Comparison of ENCODE assay signal across 28 mouse cellular contexts in genomic region chr2:124120355-124120754, GRCm38 (mm10). TPM values are rescaled to one million over a fixed set of nuclear protein-coding genes. Genes with fewer than 3 reads are reported as not detected.
DNase-seq lines count a peak whose midpoint lies in the region; ATAC-seq and TF ChIP-seq lines count a peak whose summit lies in the region.
"Had no signal": no experiment of that assay in that cellular context is flagged by ENCODE, and none has a peak within 500 bp of the region (broad histone marks: within the 10 kb centered on the region; RNA-seq: fewer than 3 reads in every experiment).

No protein-coding gene starts in this region.

- no peak overlapping the region for H3K4me2 ChIP-seq in heart, embryonic 14.5 days (ENCODE audit: low read length)
- no peak overlapping the region for H3K4me2 ChIP-seq in heart, embryonic 16.5 days (ENCODE audit: low read depth, low read length)
- H3K4me2 ChIP-seq: hindbrain, embryonic 13.5 days; limb, embryonic 12.5 days; liver, embryonic 15.5 days; lung, embryonic 14.5 days had no signal

- no peaks in the 10 kb centered on the region for H3K27me3 ChIP-seq in heart, embryonic 14.5 days (ENCODE audit: control insufficient read depth, insufficient read depth, low read length)
- no peaks in the 10 kb centered on the region for H3K27me3 ChIP-seq in heart, adult 2 months (ENCODE audit: control insufficient read depth, insufficient read depth, low read length)
- H3K27me3 ChIP-seq in heart, embryonic 16.5 days (ENCODE audit: control insufficient read depth, insufficient read depth, low read length): no peaks in the 10 kb centered on the region
- H3K27me3 ChIP-seq: hindbrain, embryonic 13.5 days; limb, embryonic 12.5 days; liver, embryonic 15.5 days; Patski had no signal

- no peak overlapping the region for H3K4me3 ChIP-seq in heart, embryonic 14.5 days (ENCODE audit: control insufficient read depth in 1 of 2, insufficient read depth in 1 of 2, low read depth in 1 of 2, low read length in 2 of 2)
- no peak overlapping the region for H3K4me3 ChIP-seq in heart, adult 2 months
- H3K4me3 ChIP-seq in heart, embryonic 16.5 days (ENCODE audit: low read length): no peak overlapping the region
- H3K4me3 ChIP-seq: erythroblast, embryonic 14.5 days; hindbrain, embryonic 13.5 days; limb, embryonic 12.5 days; liver, embryonic 15.5 days had no signal

- no peak overlapping the region for H3K9ac ChIP-seq in heart, embryonic 14.5 days (ENCODE audit: low read length)
- no peak overlapping the region for H3K9ac ChIP-seq in heart, adult 2 months (ENCODE audit: low read depth, low read length)
- H3K9ac ChIP-seq in heart, embryonic 16.5 days (ENCODE audit: low read length): no peak overlapping the region
- H3K9ac ChIP-seq: hindbrain, embryonic 13.5 days; limb, embryonic 12.5 days; liver, embryonic 15.5 days; lung, embryonic 14.5 days had no signal

- WGBS in heart, embryonic 14.5 days: 18% methylated on average over 1 of the region's 1 CpGs
- 24% methylated on average over 1 of the region's 1 CpGs for WGBS in heart, adult 2 months
- WGBS in heart, embryonic 16.5 days: 27% methylated on average over 1 of the region's 1 CpGs

- intact Hi-C loops in heart, adult 2 months (cut with DNase I): no loop called here

- peak; percentile 43; the same call in 1 of the 2 replicates for ATAC-seq in heart, embryonic 14.5 days (ENCODE audit: insufficient number of reproducible peaks, insufficient read depth, low FRiP score, low read depth)
- peak; percentile 86 for ATAC-seq in heart, embryonic 16.5 days (replicated peaks; ENCODE audit: extremely low read depth, insufficient read depth, low FRiP score)
- ATAC-seq: forebrain, embryonic 14.5 days; intestine, embryonic 16.5 days; Patski had no signal

- peaks cover 2 to 7% of the 10 kb centered on the region in 2 experiments for H3K4me1 ChIP-seq in heart, embryonic 14.5 days (ENCODE audit: control insufficient read depth in 2 of 2, insufficient read depth in 2 of 2, low read length in 2 of 2)
- H3K4me1 ChIP-seq in heart, adult 2 months (ENCODE audit: control insufficient read depth, insufficient read depth, low read length): no peaks in the 10 kb centered on the region
- peaks cover 8% of the 10 kb centered on the region; the same call in 1 of the 2 replicates for H3K4me1 ChIP-seq in heart, embryonic 16.5 days (ENCODE audit: control insufficient read depth, insufficient read depth, low read length)
- H3K4me1 ChIP-seq: limb, embryonic 12.5 days; liver, embryonic 15.5 days had no signal

- peak overlapping the region in 1 of 2 experiments; percentile 67; a peak in 2 of 4 replicates for H3K27ac ChIP-seq in heart, embryonic 14.5 days (replicated peaks in 1 of 2; ENCODE audit: control insufficient read depth in 1 of 2, insufficient read depth in 1 of 2, low read depth in 2 of 2, low read length in 2 of 2)
- H3K27ac ChIP-seq in heart, adult 2 months: no peak overlapping the region
- H3K27ac ChIP-seq in heart, embryonic 16.5 days (ENCODE audit: low read length): peak overlapping the region; percentile 61
- H3K27ac ChIP-seq: hindbrain, embryonic 13.5 days; kidney, postnatal 0 days; limb, embryonic 12.5 days; liver, embryonic 15.5 days had no signal

- H3K79me2 ChIP-seq in heart, adult 2 months (replicated peaks; ENCODE audit: control insufficient read depth, insufficient read depth, low read length): no peaks in the 10 kb centered on the region

- TF ChIP-seq CTCF in heart, adult 2 months (IDR thresholded peaks at IDR 0.05): no peak

- TF ChIP-seq EP300 in heart, adult 2 months (IDR thresholded peaks at IDR 0.05; ENCODE audit: insufficient read depth, low read depth, low read length): no peak

- H3K9me3 ChIP-seq in heart, embryonic 14.5 days (ENCODE audit: control insufficient read depth, low read length): no peaks in the 10 kb centered on the region
- H3K9me3 ChIP-seq in heart, embryonic 16.5 days (replicated peaks; ENCODE audit: control insufficient read depth, low read length): no peaks in the 10 kb centered on the region
- H3K9me3 ChIP-seq: hindbrain, embryonic 13.5 days; limb, embryonic 12.5 days; liver, embryonic 15.5 days had no signal

- no peak for DNase-seq in heart, adult 2 months
- DNase-seq in Muller cell, postnatal 12 days (ENCODE audit: inconsistent ontology term): peak; percentile 22
- no peak for DNase-seq in embryo, embryonic 11 days
- DNase-seq in cerebellum, postnatal 4 days (ENCODE audit: low spot score in 2 of 2): no peak
- DNase-seq: adrenal gland, postnatal 14 days; cerebellum, adult 11 months; cerebellum, adult 9-11 months; gastrocnemius, postnatal 14 days; kidney, adult 8-10 months; layer of hippocampus, adult 9-11 months; lung, embryonic 14.5 days; lung, postnatal 14 days; midbrain, embryonic 14.5 days; retina, postnatal 1 day; right cerebral cortex, postnatal 14 days had no signal

- no peaks in the 10 kb centered on the region for H3K36me3 ChIP-seq in heart, embryonic 14.5 days (ENCODE audit: control insufficient read depth, insufficient read depth, low read length)
- no peaks in the 10 kb centered on the region for H3K36me3 ChIP-seq in heart, adult 2 months (ENCODE audit: control insufficient read depth, insufficient read depth, low read length)
- no peaks in the 10 kb centered on the region for H3K36me3 ChIP-seq in heart, embryonic 16.5 days (ENCODE audit: control insufficient read depth, insufficient read depth)
- H3K36me3 ChIP-seq: G1E; hindbrain, embryonic 13.5 days; limb, embryonic 12.5 days; liver, embryonic 15.5 days had no signal

- no peak for TF ChIP-seq POLR2A in heart, adult 2 months (IDR thresholded peaks at IDR 0.05; ENCODE audit: insufficient read depth, low read depth, low read length)

RNA-seq across cellular contexts. Expression of gene Sema6d, which starts 30.6 kb away (rescaled TPM):
- 27.7 and 29.1 TPM in 2 replicates for polyA plus RNA-seq in heart, embryonic 14.5 days (2014; fragmentation: Nextera tagmentation; extraction: Ambion mirVana)
- total RNA-seq in heart, adult 2 months (2021): 10 to 100 TPM; 13.8 to 16.4 TPM
- 14.0 and 20.6 TPM in 2 replicates for polyA plus RNA-seq in heart, adult 2 months (2012; rRNA removed)
- 17.8 and 19.8 TPM in 2 replicates for polyA plus RNA-seq in heart, embryonic 16.5 days (2015; fragmentation: Nextera tagmentation; extraction: Ambion mirVana)
- total RNA-seq: common myeloid progenitor, adult 5-6 weeks; monocyte, adult 5-6 weeks had no signal
- polyA plus RNA-seq: G1E had no signal
